Mouse (Mus musculus) spleen, adult 2 months (tissue): ENCODE measurements around the gene Kcnt1.

Experiments
- CTCF ChIP-seq: fragments of 200-500 bp; IDR thresholded peaks from 2 replicates; pipeline ENCODE4 v1.5.1; 2011; ENCODE audit warnings: mild to moderate bottlenecking, inconsistent platforms; ENCODE audit not compliant: insufficient read depth, insufficient read length, insufficient replicate concordance; ENCODE audit errors: extremely low read depth
- POLR2A ChIP-seq: fragments of 200-500 bp; IDR thresholded peaks from 2 replicates; pipeline ENCODE4 v1.6.1; 2011; ENCODE audit warnings: low read depth, low read length, inconsistent platforms

GRCm38 (mm10) chr2:25878516-25878915 is 15.0 kb downstream of the Kcnt1 start:
- TF ChIP-seq CTCF, result no peak
- no peak for TF ChIP-seq POLR2A
